Mouse (Mus musculus) heart, embryonic 16.5 days (tissue): ENCODE measurements around the gene Atp1a2. TPM values are rescaled to one million over a fixed set of nuclear protein-coding genes. Genes with fewer than 3 reads are reported as not detected.

Experiments
- ATAC-seq: fragments of 200-750 bp; cut with Nextera tagmentation; replicated peaks from 2 replicates; pipeline ENCODE4 v1.8.0; 2017; ENCODE audit warnings: moderate number of reproducible peaks; ENCODE audit not compliant: insufficient read depth, low FRiP score; ENCODE audit errors: extremely low read depth
- H3K27ac ChIP-seq: fragments of 300-500 bp; sonication (generic); 2 replicates; pipeline ENCODE4 v1.5.1; 2014; ENCODE audit warnings: mild to moderate bottlenecking, low read length, control low read depth, moderate library complexity
- H3K27me3 ChIP-seq: fragments of 300-500 bp; sonication (generic); 2 replicates; pipeline ENCODE4 v1.6.1; 2014; ENCODE audit warnings: low read length, mixed read lengths; ENCODE audit not compliant: control insufficient read depth, insufficient read depth
- H3K36me3 ChIP-seq: fragments of 300-500 bp; sonication (generic); 2 replicates; pipeline ENCODE4 v1.6.1; 2014; ENCODE audit not compliant: control insufficient read depth, insufficient read depth
- H3K4me1 ChIP-seq: fragments of 300-500 bp; sonication (generic); 2 replicates; pipeline ENCODE4 v1.6.1; 2014; ENCODE audit warnings: low read length, mixed read lengths; ENCODE audit not compliant: control insufficient read depth, insufficient read depth
- H3K4me2 ChIP-seq: fragments of 300-500 bp; sonication (generic); 2 replicates; pipeline ENCODE4 v1.6.1; 2014; ENCODE audit warnings: low read depth, mild to moderate bottlenecking, control low read depth, low read length
- H3K4me3 ChIP-seq: fragments of 300-500 bp; sonication (generic); 2 replicates; pipeline ENCODE4 v1.5.1; 2014; ENCODE audit warnings: mild to moderate bottlenecking, control low read depth, low read length
- H3K9ac ChIP-seq: fragments of 300-500 bp; sonication (generic); 2 replicates; pipeline ENCODE4 v1.6.1; 2014; ENCODE audit warnings: low read length, control low read depth
- H3K9me3 ChIP-seq: fragments of 300-500 bp; sonication (generic); replicated peaks from 2 replicates; pipeline ENCODE4 v1.6.1; 2016; ENCODE audit warnings: low read length; ENCODE audit not compliant: control insufficient read depth
- WGBS: fragments of 180-500 bp; shearing (Covaris S2); extraction: QIAGEN DNeasy Blood & Tissue Kit; methylation state at CpG from one replicate; pipeline ENCODE4 v1.1.7; 2014; 5-methylcytosine and 5-hydroxymethylcytosine counted together
- polyA plus RNA-seq: library from polyadenylated mRNA; unstranded; fragments of >200 nt; fragmentation: Nextera tagmentation; extraction: Ambion mirVana; gene quantifications from 2 replicates; pipeline ENCODE4 v1.2.1, GENCODE M21; 2015

The Atp1a2 gene
- polyA plus RNA-seq, 1 experiment from 2014 or later = 18.7 TPM

DNA sequence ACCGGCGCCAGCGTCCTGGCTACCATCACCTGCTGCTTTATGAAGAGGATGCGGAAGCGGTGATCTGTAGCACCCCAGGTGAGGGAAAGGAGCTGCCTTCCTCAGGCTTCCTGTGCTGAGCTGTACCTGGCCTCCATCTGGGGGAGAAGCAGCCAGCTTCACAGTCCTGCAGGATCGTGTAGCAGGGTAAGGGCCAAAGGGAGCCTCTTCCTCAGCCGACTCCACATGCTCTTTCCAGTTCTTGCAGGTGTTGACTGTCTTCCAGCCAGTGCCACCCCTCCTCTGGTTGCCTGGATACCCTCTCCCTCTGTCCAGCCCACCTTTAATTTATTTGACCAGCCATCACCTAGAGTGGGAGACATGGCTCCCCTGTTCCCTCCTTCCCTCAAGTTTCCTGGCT lies 21.5 kb upstream of the Atp1a2 start:
- H3K9ac ChIP-seq = no peak overlapping the region
- WGBS = 85% methylated on average over 7 of the region's 7 CpGs
- no peak overlapping the region for H3K4me2 ChIP-seq
- no peak overlapping the region for H3K27ac ChIP-seq
- H3K27me3 ChIP-seq = peaks cover 5% of the 10 kb centered on the region; the same call in 1 of the 2 replicates
- no peaks in the 10 kb centered on the region for H3K36me3 ChIP-seq
- ATAC-seq = no peak
- H3K9me3 ChIP-seq = no peaks in the 10 kb centered on the region
- no peak overlapping the region for H3K4me3 ChIP-seq
- no peaks in the 10 kb centered on the region for H3K4me1 ChIP-seq

DNA sequence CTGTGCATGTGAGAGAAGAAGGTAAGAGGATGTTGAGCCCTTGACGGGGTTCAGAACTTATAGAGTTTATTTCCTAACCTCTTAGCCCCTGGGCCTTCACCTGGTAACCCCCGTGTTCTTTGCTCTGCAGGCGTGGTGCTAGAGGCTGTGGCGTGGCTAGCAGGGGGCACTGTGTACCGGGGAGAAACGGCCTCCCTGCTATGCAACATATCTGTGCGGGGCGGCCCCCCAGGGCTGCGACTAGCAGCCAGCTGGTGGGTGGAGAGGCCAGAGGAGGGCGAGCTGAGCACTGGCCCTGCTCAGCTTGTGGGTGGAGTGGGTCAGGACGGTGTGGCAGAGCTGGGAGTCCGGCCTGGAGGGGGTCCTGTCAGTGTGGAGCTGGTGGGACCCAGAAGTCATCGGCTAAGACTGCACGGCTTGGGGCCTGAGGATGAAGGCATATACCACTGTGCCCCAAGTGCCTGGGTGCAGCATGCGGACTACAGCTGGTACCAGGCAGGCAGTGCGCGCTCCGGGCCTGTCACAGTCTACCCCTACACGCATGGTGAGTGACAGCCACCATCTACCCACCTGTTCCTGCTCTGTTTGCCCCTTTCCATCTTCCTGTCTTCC lies 20.7 kb upstream of the Atp1a2 start:
- Histone ChIP-seq H3K4me2 (no peak overlapping the region), H3K27me3 (peaks cover 5% of the 10 kb centered on the region; the same call in 1 of the 2 replicates), H3K27ac (no peak overlapping the region), H3K9ac (no peak overlapping the region), H3K4me1 (no peaks in the 10 kb centered on the region), H3K4me3 (no peak overlapping the region), H3K36me3 (no peaks in the 10 kb centered on the region), H3K9me3 (no peaks in the 10 kb centered on the region)
- no peak for ATAC-seq
- 81% methylated on average over 19 of the region's 19 CpGs for WGBS

DNA sequence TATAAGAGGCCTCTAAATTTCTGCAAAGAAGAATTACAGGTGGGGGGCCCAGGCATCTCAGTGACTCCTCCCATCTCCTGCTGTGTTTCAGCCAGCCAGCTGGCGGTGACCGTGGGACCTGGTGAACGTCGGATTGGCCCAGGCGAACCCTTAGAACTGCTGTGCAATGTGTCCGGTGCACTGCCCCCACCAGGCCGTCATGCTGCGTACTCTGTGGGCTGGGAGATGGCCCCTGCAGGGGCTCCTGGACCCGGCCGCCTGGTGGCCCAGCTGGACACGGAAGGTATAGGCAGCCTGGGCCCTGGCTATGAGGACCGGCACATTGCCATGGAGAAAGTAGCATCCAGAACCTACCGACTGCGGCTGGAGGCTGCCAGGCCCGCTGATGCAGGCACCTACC lies 20.1 kb upstream of the Atp1a2 start:
- Histone ChIP-seq H3K36me3 (no peaks in the 10 kb centered on the region), H3K9ac (no peak overlapping the region), H3K9me3 (no peaks in the 10 kb centered on the region), H3K4me3 (no peak overlapping the region), H3K27me3 (peaks cover 5% of the 10 kb centered on the region; the same call in 1 of the 2 replicates), H3K27ac (no peak overlapping the region), H3K4me2 (no peak overlapping the region), H3K4me1 (peaks cover 3% of the 10 kb centered on the region; the same call in 1 of the 2 replicates)
- WGBS = 70% methylated on average over 15 of the region's 15 CpGs
- no peak for ATAC-seq

DNA sequence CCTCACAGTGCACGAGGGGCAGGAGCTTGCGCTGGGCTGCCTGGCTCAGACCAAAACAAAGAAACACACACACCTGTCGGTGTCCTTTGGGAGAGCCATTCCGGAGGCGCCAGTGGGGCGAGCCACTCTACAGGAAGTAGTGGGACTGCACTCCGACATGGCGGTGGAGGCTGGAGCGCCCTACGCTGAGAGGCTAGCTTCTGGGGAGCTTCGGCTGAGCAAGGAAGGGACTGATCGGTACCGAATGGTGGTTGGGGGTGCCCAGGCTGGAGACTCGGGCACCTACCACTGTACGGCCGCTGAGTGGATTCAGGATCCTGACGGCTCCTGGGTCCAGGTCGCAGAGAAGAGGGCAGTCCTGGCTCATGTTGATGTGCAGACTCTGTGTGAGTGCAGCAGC lies 19.6 kb upstream of the Atp1a2 start:
- ATAC-seq = no peak
- Histone ChIP-seq H3K4me3 (no peak overlapping the region), H3K27me3 (peaks cover 2% of the 10 kb centered on the region; the same call in 1 of the 2 replicates), H3K9ac (no peak overlapping the region), H3K4me2 (no peak overlapping the region), H3K36me3 (no peaks in the 10 kb centered on the region), H3K4me1 (peaks cover 6% of the 10 kb centered on the region; the same call in 1 of the 2 replicates), H3K9me3 (no peaks in the 10 kb centered on the region), H3K27ac (no peak overlapping the region)
- WGBS = 66% methylated on average over 18 of the region's 18 CpGs

DNA sequence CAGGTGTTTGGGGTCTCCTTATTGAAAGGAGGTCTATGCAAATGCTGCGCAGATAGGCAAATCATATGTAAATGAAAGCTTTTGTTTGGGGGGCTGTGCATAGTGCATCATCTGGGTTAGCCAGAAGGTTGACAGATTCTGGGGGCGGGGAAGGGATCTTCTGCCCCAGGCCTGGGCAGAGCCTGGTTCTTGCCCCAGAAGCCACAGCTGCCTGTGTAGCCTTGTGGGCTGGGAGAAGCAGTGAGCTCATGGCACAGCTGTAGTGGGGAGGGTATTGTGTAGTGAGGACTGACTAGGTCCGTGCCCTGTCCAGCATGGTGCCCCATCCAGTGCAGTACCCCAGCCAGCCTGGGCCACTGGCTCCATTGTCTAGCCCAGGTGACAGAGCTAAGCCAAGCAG lies 17.0 kb upstream of the Atp1a2 start:
- H3K4me2 ChIP-seq = no peak overlapping the region
- H3K36me3 ChIP-seq = no peaks in the 10 kb centered on the region
- no peak for ATAC-seq
- H3K9me3 ChIP-seq = no peaks in the 10 kb centered on the region
- 82% methylated on average over 3 of the region's 3 CpGs for WGBS
- no peak overlapping the region for H3K4me3 ChIP-seq
- H3K4me1 ChIP-seq = peaks cover 19% of the 10 kb centered on the region
- H3K9ac ChIP-seq = no peak overlapping the region
- H3K27me3 ChIP-seq = no peaks in the 10 kb centered on the region
- H3K27ac ChIP-seq = no peak overlapping the region

DNA sequence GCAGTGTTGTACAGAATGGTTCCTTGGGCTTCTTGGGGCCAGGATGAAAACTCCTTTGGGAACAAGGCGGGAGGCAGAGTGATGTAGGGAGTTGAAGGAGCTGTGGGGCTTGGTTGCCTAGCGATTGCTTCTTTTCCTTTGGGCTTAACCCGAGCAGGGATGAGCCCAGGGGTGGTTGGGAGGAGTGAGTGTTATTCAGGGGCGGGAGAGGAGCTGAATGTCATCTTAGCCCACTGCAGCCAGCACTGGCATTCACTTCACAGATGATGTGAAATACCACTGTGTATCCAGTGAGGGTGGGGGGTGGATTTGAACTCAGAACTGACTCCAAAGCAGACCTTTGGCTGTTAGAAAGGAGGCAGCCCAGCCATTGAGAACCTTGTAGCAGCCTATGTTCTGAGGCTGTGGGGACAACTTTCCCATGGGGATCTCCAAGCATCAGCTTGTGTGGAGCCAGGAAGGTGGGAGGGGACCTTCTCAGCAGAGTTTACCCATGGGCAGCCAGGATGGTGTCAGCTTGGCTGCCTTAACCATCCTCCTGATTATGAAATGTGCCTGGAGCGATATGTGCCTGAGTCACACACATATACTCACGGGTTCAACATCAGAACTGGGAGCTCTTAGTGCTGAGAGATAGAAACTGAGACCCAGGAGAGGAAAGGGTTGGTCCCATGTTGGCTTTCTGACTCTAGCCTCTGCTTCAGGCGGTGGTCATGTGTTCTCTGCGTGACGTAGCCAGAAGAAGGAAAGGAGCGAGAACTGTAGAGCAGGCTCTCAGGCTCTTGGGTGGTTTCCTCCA lies 15.9 kb upstream of the Atp1a2 start:
- H3K4me2 ChIP-seq = no peak overlapping the region
- no peak for ATAC-seq
- WGBS = 79% methylated on average over 10 of the region's 10 CpGs
- H3K27ac ChIP-seq = no peak overlapping the region
- peaks cover 23% of the 10 kb centered on the region for H3K4me1 ChIP-seq
- H3K36me3 ChIP-seq = no peaks in the 10 kb centered on the region
- H3K4me3 ChIP-seq = no peak overlapping the region
- no peaks in the 10 kb centered on the region for H3K9me3 ChIP-seq
- no peak overlapping the region for H3K9ac ChIP-seq
- H3K27me3 ChIP-seq = no peaks in the 10 kb centered on the region

DNA sequence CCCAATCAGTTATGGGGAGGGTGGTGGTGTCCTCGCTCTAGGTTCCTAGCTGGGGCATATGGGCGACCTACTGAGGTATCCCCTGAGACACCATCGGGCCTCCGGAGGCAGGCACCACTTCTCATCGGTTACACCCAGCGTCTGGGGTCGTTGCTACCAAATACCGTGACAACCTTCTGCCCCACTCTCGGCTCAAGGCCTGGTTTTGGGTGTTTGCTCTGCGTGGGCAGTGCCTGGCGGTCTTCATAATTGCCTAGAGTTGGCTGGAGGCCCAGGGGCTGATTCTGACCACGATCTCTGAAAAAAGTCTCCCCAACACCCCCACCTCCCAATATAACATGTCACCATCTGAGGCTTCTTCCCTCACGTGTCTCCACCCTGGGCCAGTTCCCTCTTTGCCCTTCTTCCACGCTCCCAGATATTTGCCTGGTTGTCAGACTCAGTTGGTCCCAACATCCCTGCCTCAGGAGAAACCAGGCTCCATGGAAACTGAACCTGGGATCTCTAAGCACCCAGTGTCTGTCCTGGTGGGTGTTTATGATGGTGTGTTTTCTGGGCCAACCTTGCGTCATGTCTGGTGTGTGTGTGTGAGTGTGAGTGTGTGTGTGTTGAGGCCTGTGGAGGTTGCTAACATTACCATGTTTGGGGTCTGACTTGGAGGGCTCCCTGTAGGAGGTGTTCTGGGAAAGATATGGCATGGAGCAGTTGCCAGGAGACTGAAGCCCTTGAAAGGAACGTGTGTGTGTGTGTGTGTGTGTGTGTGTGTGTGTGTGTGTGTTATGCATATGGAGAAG lies 15.1 kb upstream of the Atp1a2 start:
- WGBS = 22% methylated on average over 16 of the region's 16 CpGs
- Histone ChIP-seq H3K27ac (no peak overlapping the region), H3K36me3 (no peaks in the 10 kb centered on the region), H3K4me2 (peak overlapping the region; percentile 99), H3K27me3 (no peaks in the 10 kb centered on the region), H3K4me1 (peaks cover 23% of the 10 kb centered on the region), H3K9me3 (no peaks in the 10 kb centered on the region), H3K4me3 (peak overlapping the region; percentile 78), H3K9ac (peak overlapping the region; percentile 89)
- ATAC-seq = peak; percentile 2; the same call in 1 of the 2 replicates

DNA sequence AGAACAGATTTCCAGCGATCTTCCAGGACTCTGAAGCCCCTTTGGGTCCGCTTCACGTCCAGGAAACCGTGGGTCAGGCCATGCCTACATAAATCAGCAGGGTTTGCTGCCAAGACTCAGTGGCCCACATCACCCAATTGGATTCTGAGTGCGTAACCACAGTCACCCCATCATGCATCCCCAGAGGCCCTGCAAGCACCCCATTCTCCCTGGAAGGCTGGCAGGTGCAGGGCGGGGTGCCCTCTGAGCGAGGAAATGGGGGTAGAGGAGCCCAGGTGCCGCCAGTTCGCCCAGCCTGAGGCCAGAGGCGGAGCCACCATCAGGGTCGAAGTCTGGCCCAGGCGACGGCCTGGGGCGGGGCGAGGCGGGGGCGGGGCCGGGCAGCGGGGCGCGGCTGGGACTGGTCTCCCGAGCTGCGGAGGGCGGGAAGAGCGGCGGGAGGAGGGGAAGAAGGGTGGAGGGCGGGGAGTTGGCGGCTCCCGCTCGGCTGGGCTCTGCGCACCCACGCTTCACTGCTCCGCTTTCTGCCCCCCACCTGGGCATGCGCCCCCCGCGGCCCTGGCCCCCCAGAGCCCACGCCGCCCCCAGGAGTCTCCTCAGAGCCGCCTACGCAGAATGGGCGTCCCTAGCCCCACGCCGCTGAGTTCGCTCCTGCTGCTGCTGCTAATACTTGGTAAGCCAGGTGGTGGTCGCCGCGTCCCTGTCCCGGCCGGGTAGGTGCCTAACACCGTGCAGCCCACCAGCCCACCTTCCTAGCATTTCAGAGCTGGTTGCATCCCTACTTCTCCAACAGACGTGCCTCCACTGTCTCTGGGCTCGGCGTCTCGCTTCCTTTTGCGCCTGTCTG lies 14.3 kb upstream of the Atp1a2 start:
- H3K9ac ChIP-seq = peak overlapping the region; percentile 89
- no peaks in the 10 kb centered on the region for H3K27me3 ChIP-seq
- H3K36me3 ChIP-seq = no peaks in the 10 kb centered on the region
- H3K27ac ChIP-seq = peak overlapping the region; percentile 93
- H3K9me3 ChIP-seq = no peaks in the 10 kb centered on the region
- WGBS = under 1% methylated on average over 39 of the region's 55 CpGs
- H3K4me2 ChIP-seq = peak overlapping the region; percentile 99
- ATAC-seq = peak; percentile 85
- peaks cover 23% of the 10 kb centered on the region for H3K4me1 ChIP-seq
- peak overlapping the region; percentile 78 for H3K4me3 ChIP-seq
